Mouse (Mus musculus): Measurements from ENCODE around the gene 6820408C15Rik.

DNA sequence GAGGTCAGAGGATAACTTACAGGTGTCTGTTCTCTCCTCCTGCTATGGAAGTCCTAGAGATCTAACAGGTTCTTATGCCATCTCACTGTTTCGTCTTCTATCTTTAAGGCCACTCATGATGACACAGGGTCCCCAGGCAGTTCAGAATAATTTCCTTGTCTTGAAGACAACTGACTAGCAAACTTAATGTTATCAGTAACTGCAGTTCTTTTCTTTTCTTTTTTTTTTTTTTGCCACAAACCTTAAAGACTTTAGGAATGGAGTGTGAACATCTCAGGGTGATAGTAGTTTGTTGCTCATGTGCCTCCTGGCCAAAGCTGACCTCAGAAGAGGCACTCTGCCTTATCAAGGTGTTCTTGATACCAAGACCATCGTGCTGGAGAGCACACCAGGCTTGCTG, 31.3 kb downstream of the 6820408C15Rik start:
- TF ChIP-seq USF1 (IDR thresholded peaks at IDR 0.05; ENCODE audit: low read depth) (no peak), POLR2A (IDR thresholded peaks at IDR 0.05; ENCODE audit: insufficient read length, low read depth) (no peak), TCF12 (IDR thresholded peaks at IDR 0.05; ENCODE audit: insufficient read depth, poor library complexity, severe bottlenecking) (no peak), MAX (IDR thresholded peaks at IDR 0.05; ENCODE audit: low read depth) (no peak), CEBPB (IDR thresholded peaks at IDR 0.05; ENCODE audit: insufficient read depth, poor library complexity, severe bottlenecking) (no peak)

Measured in myocyte (in vitro differentiated cells).